20 mouse cellular contexts compared by ENCODE assay signal in the genomic region with DNA sequence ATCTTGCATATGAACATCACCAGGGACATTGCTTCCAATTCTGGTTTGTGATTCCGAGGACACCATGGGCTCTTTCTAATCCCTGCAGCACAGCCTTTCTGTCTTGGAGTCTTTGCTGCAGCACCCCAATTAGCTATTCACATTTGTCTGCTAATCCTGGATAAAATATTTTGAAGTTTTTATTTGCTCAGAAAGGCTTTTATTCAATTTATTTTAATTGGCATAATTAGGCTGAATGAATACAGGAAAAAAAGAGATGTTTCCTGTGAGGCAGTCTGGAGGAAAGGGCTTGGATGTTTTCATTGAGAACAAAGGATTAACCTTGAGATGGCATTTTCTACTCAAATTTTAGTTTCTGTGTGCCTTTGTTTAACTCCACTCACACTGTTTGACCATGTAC.
"Had no signal": no experiment of that assay in that cellular context is flagged by ENCODE, and none has a peak within 500 bp of the region (broad histone marks: within the 10 kb centered on the region; RNA-seq: fewer than 3 reads in every experiment).

No protein-coding gene starts in this region.

- H3K27ac ChIP-seq: midbrain, embryonic 10.5 days; midbrain, embryonic 12.5 days; neural tube, embryonic 13.5 days; neural tube, embryonic 15.5 days; stomach, embryonic 15.5 days; stomach, postnatal 0 days had no signal

- H3K4me1 ChIP-seq: midbrain, embryonic 10.5 days; neural tube, embryonic 13.5 days; neural tube, embryonic 15.5 days; stomach, embryonic 15.5 days had no signal

- H3K4me2 ChIP-seq: lung, embryonic 14.5 days; midbrain, embryonic 12.5 days; neural tube, embryonic 13.5 days; neural tube, embryonic 15.5 days; stomach, embryonic 15.5 days had no signal

- H3K9ac ChIP-seq: lung, embryonic 14.5 days; midbrain, embryonic 12.5 days; neural tube, embryonic 13.5 days; neural tube, embryonic 15.5 days; stomach, embryonic 15.5 days had no signal

- DNase-seq: lung, adult 18-20 months; lung, embryonic 14.5 days; lung, postnatal 10 days; lung, postnatal 4 days; midbrain, embryonic 14.5 days; retina, postnatal 1 day; right cerebral cortex, adult 18-20 months; right cerebral cortex, postnatal 25 days; right cerebral cortex, postnatal 4 days; thymus, adult 2 months; thymus, postnatal 25 days; thymus, postnatal 4 days had no signal

- ATAC-seq: midbrain, embryonic 16.5 days had no signal

- H3K36me3 ChIP-seq: midbrain, embryonic 10.5 days; midbrain, embryonic 12.5 days; neural tube, embryonic 13.5 days; neural tube, embryonic 15.5 days; stomach, embryonic 15.5 days had no signal

- H3K9me3 ChIP-seq: midbrain, embryonic 10.5 days; midbrain, embryonic 12.5 days; neural tube, embryonic 13.5 days; neural tube, embryonic 15.5 days; stomach, embryonic 15.5 days had no signal

- H3K4me3 ChIP-seq: midbrain, embryonic 10.5 days; midbrain, embryonic 12.5 days; myocyte; neural tube, embryonic 13.5 days; neural tube, embryonic 15.5 days; stomach, embryonic 15.5 days had no signal

- H3K27me3 ChIP-seq: midbrain, embryonic 12.5 days; neural tube, embryonic 13.5 days; neural tube, embryonic 15.5 days; stomach, embryonic 15.5 days had no signal
